Mouse (Mus musculus) liver, embryonic 15.5 days (tissue): ENCODE measurements around the gene Prrc2c. TPM values are rescaled to one million over a fixed set of nuclear protein-coding genes. Genes with fewer than 3 reads are reported as not detected.
A peak's percentile ranks its signal among the peaks of the same experiment; 100 is the strongest.
"Not testable (repeated sequence)": the region's sequence is repeated elsewhere in the genome, so short reads cannot be mapped to it uniquely, and the experiment has no call there.

Source experiments
- ATAC-seq: fragments of 200-750 bp; cut with Nextera tagmentation; 2 replicates; pipeline ENCODE4 v1.8.0; 2017; ENCODE audit warnings: moderate number of reproducible peaks, mild to moderate bottlenecking, moderate library complexity; ENCODE audit not compliant: insufficient read depth
- H3K27ac ChIP-seq: fragments of 300-500 bp; sonication (generic); replicated peaks from 2 replicates; pipeline ENCODE4 v1.5.1; 2015; ENCODE audit warnings: mild to moderate bottlenecking, inconsistent platforms
- H3K27me3 ChIP-seq: fragments of 300-500 bp; sonication (generic); 2 replicates; pipeline ENCODE4 v1.6.1; 2015; ENCODE audit warnings: mild to moderate bottlenecking, inconsistent platforms
- H3K36me3 ChIP-seq: fragments of 300-500 bp; sonication (generic); replicated peaks from 2 replicates; pipeline ENCODE4 v1.6.1; 2015; ENCODE audit warnings: moderate library complexity, mild to moderate bottlenecking, inconsistent platforms
- H3K4me1 ChIP-seq: fragments of 300-500 bp; sonication (generic); replicated peaks from 2 replicates; pipeline ENCODE4 v1.6.1; 2015; ENCODE audit warnings: inconsistent platforms
- H3K4me2 ChIP-seq: fragments of 300-500 bp; sonication (generic); 2 replicates; pipeline ENCODE4 v1.6.1; 2015; ENCODE audit warnings: moderate library complexity, mild to moderate bottlenecking, inconsistent platforms
- H3K4me3 ChIP-seq: fragments of 300-500 bp; sonication (generic); replicated peaks from 2 replicates; pipeline ENCODE4 v1.5.1; 2015; ENCODE audit warnings: mild to moderate bottlenecking, inconsistent platforms
- H3K9ac ChIP-seq: fragments of 300-500 bp; sonication (generic); 2 replicates; pipeline ENCODE4 v1.6.1; 2015; ENCODE audit warnings: moderate library complexity, mild to moderate bottlenecking, inconsistent platforms
- H3K9me3 ChIP-seq: fragments of 300-500 bp; sonication (generic); replicated peaks from 2 replicates; pipeline ENCODE4 v1.6.1; 2016; ENCODE audit warnings: inconsistent platforms
- WGBS: fragments of 180-500 bp; shearing (Covaris S2); methylation state at CpG from one replicate; pipeline ENCODE4 v1.1.7; 2015; ENCODE audit warnings: mixed read lengths; ENCODE audit not compliant: insufficient replicate concordance; 5-methylcytosine and 5-hydroxymethylcytosine counted together
- polyA plus RNA-seq: library from polyadenylated mRNA; unstranded; fragments of >200 nt; fragmentation: Nextera tagmentation; extraction: Ambion mirVana; gene quantifications from 2 replicates; pipeline ENCODE4 v1.2.1, GENCODE M21; 2015

Gene Prrc2c
- 32.9 and 33.4 TPM in 2 replicates for polyA plus RNA-seq

- peak; percentile 94 for ATAC-seq
- Histone ChIP-seq H3K4me3 (peak within 1 kb of the TSS; percentile 94), H3K36me3 (no peaks in the 10 kb centered on the region), H3K27me3 (no peaks in the 10 kb centered on the region), H3K4me1 (peaks cover 41% of the 10 kb centered on the region), H3K9ac (peak within 1 kb of the TSS; percentile 91), H3K4me2 (peak within 1 kb of the TSS; percentile 84), H3K9me3 (no peaks in the 10 kb centered on the region), H3K27ac (peak within 1 kb of the TSS; percentile 97)
- WGBS = under 1% methylated on average over 36 of the region's 36 CpGs
Observed at GRCm38 (mm10) chr1:162740401-162740835, at the start of gene Prrc2c. TSS of gene Prrc2c (minus strand) at chr1:162740556.

- no peaks in the 10 kb centered on the region for H3K9me3 ChIP-seq
- H3K4me1 ChIP-seq = no peaks in the 10 kb centered on the region
- H3K4me3 ChIP-seq = no peak overlapping the region
- 66% methylated on average over 4 of the region's 4 CpGs for WGBS
- no peaks in the 10 kb centered on the region for H3K36me3 ChIP-seq
- H3K27me3 ChIP-seq = no peaks in the 10 kb centered on the region
- no peak for ATAC-seq
- no peak overlapping the region for H3K27ac ChIP-seq
- H3K4me2 ChIP-seq = no peak overlapping the region
- H3K9ac ChIP-seq = no peak overlapping the region
Observed at GRCm38 (mm10) chr1:162785222-162785621, 44.9 kb upstream of the Prrc2c start.

- Histone ChIP-seq H3K27me3 (no peaks in the 10 kb centered on the region), H3K4me3 (no peak overlapping the region), H3K9me3 (no peaks in the 10 kb centered on the region), H3K4me2 (no peak overlapping the region), H3K9ac (no peak overlapping the region), H3K27ac (no peak overlapping the region), H3K4me1 (no peaks in the 10 kb centered on the region), H3K36me3 (no peaks in the 10 kb centered on the region)
- no peak for ATAC-seq
- WGBS = 71% methylated on average over 7 of the region's 7 CpGs
Observed at GRCm38 (mm10) chr1:162783669-162784248, 43.4 kb upstream of the Prrc2c start.

- H3K9me3 ChIP-seq, H3K4me3 ChIP-seq, H3K4me1 ChIP-seq, H3K4me2 ChIP-seq, ATAC-seq, H3K27me3 ChIP-seq, H3K36me3 ChIP-seq, H3K27ac ChIP-seq, H3K9ac ChIP-seq: not testable (repeated sequence)
- 79% methylated on average over 2 of the region's 2 CpGs for WGBS
Observed at GRCm38 (mm10) chr1:162781035-162781434, 40.7 kb upstream of the Prrc2c start.

GRCm38 (mm10) chr1:162777943-162778538 is 37.7 kb upstream of the Prrc2c start:
- Histone ChIP-seq H3K4me2 (no peak overlapping the region), H3K27me3 (no peaks in the 10 kb centered on the region), H3K27ac (no peak overlapping the region), H3K4me3 (no peak overlapping the region), H3K9ac (no peak overlapping the region), H3K36me3 (no peaks in the 10 kb centered on the region), H3K4me1 (no peaks in the 10 kb centered on the region), H3K9me3 (no peaks in the 10 kb centered on the region)
- no peak for ATAC-seq
- WGBS = 68% methylated on average over 5 of the region's 5 CpGs

GRCm38 (mm10) chr1:162773661-162774060 is 33.3 kb upstream of the Prrc2c start:
- no peak overlapping the region for H3K4me3 ChIP-seq
- no peak overlapping the region for H3K4me2 ChIP-seq
- H3K36me3 ChIP-seq = no peaks in the 10 kb centered on the region
- ATAC-seq = no peak
- H3K4me1 ChIP-seq = no peaks in the 10 kb centered on the region
- 51% methylated on average over 4 of the region's 4 CpGs for WGBS
- no peak overlapping the region for H3K9ac ChIP-seq
- no peaks in the 10 kb centered on the region for H3K27me3 ChIP-seq
- no peaks in the 10 kb centered on the region for H3K9me3 ChIP-seq
- no peak overlapping the region for H3K27ac ChIP-seq

GRCm38 (mm10) chr1:162771617-162772360 is 31.4 kb upstream of the Prrc2c start:
- H3K4me3 ChIP-seq = no peak overlapping the region
- H3K9ac ChIP-seq = no peak overlapping the region
- H3K9me3 ChIP-seq = no peaks in the 10 kb centered on the region
- H3K4me1 ChIP-seq = no peaks in the 10 kb centered on the region
- no peak for ATAC-seq
- no peak overlapping the region for H3K27ac ChIP-seq
- WGBS = 49% methylated on average over 4 of the region's 4 CpGs
- H3K27me3 ChIP-seq = no peaks in the 10 kb centered on the region
- H3K4me2 ChIP-seq = no peak overlapping the region
- H3K36me3 ChIP-seq = no peaks in the 10 kb centered on the region

- H3K27me3 ChIP-seq = no peaks in the 10 kb centered on the region
- no peaks in the 10 kb centered on the region for H3K9me3 ChIP-seq
- WGBS = 68% methylated on average over 6 of the region's 6 CpGs
- no peak overlapping the region for H3K9ac ChIP-seq
- no peak for ATAC-seq
- no peaks in the 10 kb centered on the region for H3K4me1 ChIP-seq
- H3K36me3 ChIP-seq = no peaks in the 10 kb centered on the region
- no peak overlapping the region for H3K4me3 ChIP-seq
- H3K4me2 ChIP-seq = no peak overlapping the region
- no peak overlapping the region for H3K27ac ChIP-seq
Observed at GRCm38 (mm10) chr1:162752009-162752408, 11.7 kb upstream of the Prrc2c start.

- Histone ChIP-seq H3K4me2 (no peak overlapping the region), H3K4me3 (no peak overlapping the region), H3K4me1 (no peaks in the 10 kb centered on the region), H3K27ac (no peak overlapping the region), H3K36me3 (no peaks in the 10 kb centered on the region), H3K9ac (no peak overlapping the region), H3K27me3 (no peaks in the 10 kb centered on the region), H3K9me3 (no peaks in the 10 kb centered on the region)
- 58% methylated on average over 7 of the region's 7 CpGs for WGBS
- no peak for ATAC-seq
Observed at GRCm38 (mm10) chr1:162749607-162750006, 9.3 kb upstream of the Prrc2c start.

- no peak for ATAC-seq
- H3K4me3 ChIP-seq = no peak overlapping the region
- 23% methylated on average over 5 of the region's 5 CpGs for WGBS
Observed at GRCm38 (mm10) chr1:162748761-162749160, 8.4 kb upstream of the Prrc2c start.

GRCm38 (mm10) chr1:162739831-162740394 is 443 bp downstream of the Prrc2c start:
- under 1% methylated on average over 58 of the region's 58 CpGs for WGBS
- H3K27ac ChIP-seq = peak overlapping the region; percentile 97
- ATAC-seq = peak; percentile 82
- peak overlapping the region; percentile 84 for H3K4me2 ChIP-seq
- H3K9ac ChIP-seq = peak overlapping the region; percentile 91
- H3K27me3 ChIP-seq = no peaks in the 10 kb centered on the region
- no peaks in the 10 kb centered on the region for H3K36me3 ChIP-seq
- H3K4me1 ChIP-seq = peaks cover 44% of the 10 kb centered on the region
- H3K9me3 ChIP-seq = no peaks in the 10 kb centered on the region
- H3K4me3 ChIP-seq = peak overlapping the region; percentile 94

More at GRCm38 (mm10) chr1:162748761-162749160, 8.4 kb upstream of the Prrc2c start:
- no peak overlapping the region for H3K9ac ChIP-seq
- no peak overlapping the region for H3K4me2 ChIP-seq
- no peaks in the 10 kb centered on the region for H3K27me3 ChIP-seq
- no peaks in the 10 kb centered on the region for H3K36me3 ChIP-seq
- H3K27ac ChIP-seq = no peak overlapping the region
- no peaks in the 10 kb centered on the region for H3K9me3 ChIP-seq
- H3K4me1 ChIP-seq = no peaks in the 10 kb centered on the region
